8 mouse cellular contexts compared by ENCODE assay signal in genomic region chr5:16469644-16470275, GRCm38 (mm10).
DNase-seq lines count a peak whose midpoint lies in the region; ATAC-seq and TF ChIP-seq lines count a peak whose summit lies in the region.

No protein-coding gene starts in this region.

- TF ChIP-seq POLR2A in cortical plate, adult 2 months (IDR thresholded peaks at IDR 0.05; ENCODE audit: extremely low read depth, insufficient read depth, low read length) = no peak
- 0 out of 2 replicates have a peak, but pooled peaks have one; percentile 22 for TF ChIP-seq POLR2A in heart, adult 2 months (IDR thresholded peaks at IDR 0.05; ENCODE audit: insufficient read depth, low read depth, low read length)

- no peaks in the 10 kb centered on the region for H3K4me1 ChIP-seq in hindbrain, embryonic 10.5 days (replicated peaks)
- peaks cover 4% of the 10 kb centered on the region; the same call in 1 of the 2 replicates for H3K4me1 ChIP-seq in hindbrain, embryonic 13.5 days (replicated peaks)
- H3K4me1 ChIP-seq in cortical plate, adult 2 months (ENCODE audit: control insufficient read depth, insufficient read depth, low read length) = no peaks in the 10 kb centered on the region
- no peaks in the 10 kb centered on the region for H3K4me1 ChIP-seq in heart, adult 2 months (ENCODE audit: control insufficient read depth, insufficient read depth, low read length)
- peaks cover 6% of the 10 kb centered on the region; the same call in 1 of the 2 replicates for H3K4me1 ChIP-seq in liver, postnatal 0 days (ENCODE audit: insufficient read depth)

- no peak overlapping the region for H3K9ac ChIP-seq in hindbrain, embryonic 13.5 days
- 0 out of 2 replicates have a peak overlapping the region, but pooled peaks have one; percentile 1 for H3K9ac ChIP-seq in heart, adult 2 months (ENCODE audit: low read depth, low read length)
- H3K9ac ChIP-seq in liver, postnatal 0 days (replicated peaks) = 0 out of 2 replicates have a peak overlapping the region, but pooled peaks have one; percentile 38

- no peaks in the 10 kb centered on the region for H3K79me2 ChIP-seq in heart, adult 2 months (replicated peaks; ENCODE audit: control insufficient read depth, insufficient read depth, low read length)

- no peaks in the 10 kb centered on the region for H3K27me3 ChIP-seq in hindbrain, embryonic 10.5 days (ENCODE audit: insufficient read depth, poor library complexity, severe bottlenecking)
- no peaks in the 10 kb centered on the region for H3K27me3 ChIP-seq in hindbrain, embryonic 13.5 days
- H3K27me3 ChIP-seq in heart, adult 2 months (ENCODE audit: control insufficient read depth, insufficient read depth, low read length) = no peaks in the 10 kb centered on the region
- no peaks in the 10 kb centered on the region for H3K27me3 ChIP-seq in liver, postnatal 0 days (ENCODE audit: insufficient read depth, low read length)

- no peak overlapping the region for H3K27ac ChIP-seq in hindbrain, embryonic 10.5 days
- no peak overlapping the region for H3K27ac ChIP-seq in hindbrain, embryonic 13.5 days
- 0 out of 2 replicates have a peak overlapping the region, but pooled peaks have one; percentile 25 for H3K27ac ChIP-seq in cortical plate, adult 2 months (ENCODE audit: insufficient read depth, low read length)
- H3K27ac ChIP-seq in heart, adult 2 months = peak overlapping the region; percentile 36
- peak overlapping the region; percentile 88 for H3K27ac ChIP-seq in liver, postnatal 0 days (ENCODE audit: low read depth)

- intact Hi-C loops in heart, adult 2 months (cut with DNase I) = no loop called here

- H3K4me3 ChIP-seq in hindbrain, embryonic 10.5 days = no peak overlapping the region
- H3K4me3 ChIP-seq in hindbrain, embryonic 13.5 days = no peak overlapping the region
- no peak overlapping the region for H3K4me3 ChIP-seq in cortical plate, adult 2 months (ENCODE audit: insufficient read depth, low read length)
- H3K4me3 ChIP-seq in heart, adult 2 months = peak overlapping the region; percentile 21; the same call in 1 of the 2 replicates
- peak overlapping the region; percentile 17; the same call in 1 of the 2 replicates for H3K4me3 ChIP-seq in liver, postnatal 0 days (ENCODE audit: low read depth, low read length)

- TF ChIP-seq EP300 in heart, adult 2 months (IDR thresholded peaks at IDR 0.05; ENCODE audit: insufficient read depth, low read depth, low read length) = no peak
- TF ChIP-seq EP300 in liver, postnatal 0 days (IDR thresholded peaks at IDR 0.05; ENCODE audit: low read depth) = peak; percentile 58

- DNase-seq in hindbrain, embryonic 10.5 days (ENCODE audit: low spot score) = peak; percentile 4
- peak; percentile 49 to 69 for DNase-seq in heart, adult 2 months
- peak; percentile 56 for DNase-seq in kidney, adult 9 months
- DNase-seq in liver, postnatal 0 days = peak; percentile 59
- DNase-seq in ovary, postnatal 14 days (ENCODE audit: low spot score) = peak; percentile 11
- peak; percentile 29 for DNase-seq in urinary bladder, adult 2 months (ENCODE audit: low spot score)

- no peaks in the 10 kb centered on the region for H3K36me3 ChIP-seq in hindbrain, embryonic 10.5 days
- no peaks in the 10 kb centered on the region for H3K36me3 ChIP-seq in hindbrain, embryonic 13.5 days
- no peaks in the 10 kb centered on the region for H3K36me3 ChIP-seq in heart, adult 2 months (ENCODE audit: control insufficient read depth, insufficient read depth, low read length)
- no peaks in the 10 kb centered on the region for H3K36me3 ChIP-seq in liver, postnatal 0 days (replicated peaks; ENCODE audit: insufficient read depth, low read length)

- H3K9me3 ChIP-seq in hindbrain, embryonic 10.5 days = no peaks in the 10 kb centered on the region
- H3K9me3 ChIP-seq in hindbrain, embryonic 13.5 days = no peaks in the 10 kb centered on the region
- H3K9me3 ChIP-seq in liver, postnatal 0 days (ENCODE audit: low read length) = no peaks in the 10 kb centered on the region

- ATAC-seq in hindbrain, embryonic 13.5 days (ENCODE audit: low FRiP score) = no peak; the same call in 1 of the 2 replicates
- ATAC-seq in liver, postnatal 0 days = peak; percentile 82

- 69% methylated on average over 13 of the region's 13 CpGs for WGBS in hindbrain, embryonic 10.5 days
- WGBS in hindbrain, embryonic 13.5 days = 80% methylated on average over 13 of the region's 13 CpGs
- 22% methylated on average over 13 of the region's 13 CpGs for WGBS in heart, adult 2 months
- 25% methylated on average over 13 of the region's 13 CpGs for WGBS in liver, postnatal 0 days (ENCODE audit: insufficient replicate concordance)

- H3K4me2 ChIP-seq in hindbrain, embryonic 13.5 days = no peak overlapping the region
- H3K4me2 ChIP-seq in liver, postnatal 0 days (ENCODE audit: low read depth, low read length) = peak overlapping the region; percentile 59

- no peak for TF ChIP-seq CTCF in cortical plate, adult 2 months (IDR thresholded peaks at IDR 0.05; ENCODE audit: extremely low read depth, insufficient read depth, low read length)
- no peak for TF ChIP-seq CTCF in heart, adult 2 months (IDR thresholded peaks at IDR 0.05)
- peak; percentile 19 for TF ChIP-seq CTCF in liver, postnatal 0 days (IDR thresholded peaks at IDR 0.05; ENCODE audit: low read depth)

Comparison
In these comparisons a context has a peak if more than half of its experiments do, and no peak if none do; other contexts are left out.
1. DNase-seq: peak in every context shown above with its lines; median percentile 59 in heart, adult 2 months; 59 in liver, postnatal 0 days; 56 in kidney, adult 9 months; 29 in urinary bladder, adult 2 months; 11 in ovary, postnatal 14 days; 4 in hindbrain, embryonic 10.5 days.
2. H3K27ac ChIP-seq: peak in cortical plate, adult 2 months (single experiment), heart, adult 2 months (single experiment) and liver, postnatal 0 days (single experiment); none in hindbrain, embryonic 10.5 days (single experiment) and hindbrain, embryonic 13.5 days (single experiment).
3. H3K4me3 ChIP-seq: peak in heart, adult 2 months (single experiment) and liver, postnatal 0 days (single experiment); none in hindbrain, embryonic 10.5 days (single experiment), hindbrain, embryonic 13.5 days (single experiment) and cortical plate, adult 2 months (single experiment).